Mouse (Mus musculus) adrenal gland, postnatal 25 days (tissue): ENCODE results near the gene Zfp759. TPM values are rescaled to one million over a fixed set of nuclear protein-coding genes. Genes with fewer than 3 reads are reported as not detected.
"Not testable (repeated sequence)": the region's sequence is repeated elsewhere in the genome, so short reads cannot be mapped to it uniquely, and the experiment has no call there.

Experiments used
- DNase-seq: peaks from one replicate; pipeline ENCODE4 v3.0.0; 2021; ENCODE audit warnings: mixed read lengths
- long read RNA-seq: library from polyadenylated mRNA; stranded (forward); transcript quantifications from one replicate; pipeline ENCODE4 v2.0.0, GENCODE M21; 2021
- total RNA-seq: library from RNA; stranded (reverse); gene quantifications from 2 replicates; pipeline ENCODE4 v1.2.3, GENCODE M21; 2021

Gene Zfp759
- total RNA-seq = 5.7 TPM in 2 replicates
- long read RNA-seq, partial matches to known transcripts = 0 of 2 reads
- long read RNA-seq, other reads (novel, unspliced or antisense) = 0 of 2 reads

DNA sequence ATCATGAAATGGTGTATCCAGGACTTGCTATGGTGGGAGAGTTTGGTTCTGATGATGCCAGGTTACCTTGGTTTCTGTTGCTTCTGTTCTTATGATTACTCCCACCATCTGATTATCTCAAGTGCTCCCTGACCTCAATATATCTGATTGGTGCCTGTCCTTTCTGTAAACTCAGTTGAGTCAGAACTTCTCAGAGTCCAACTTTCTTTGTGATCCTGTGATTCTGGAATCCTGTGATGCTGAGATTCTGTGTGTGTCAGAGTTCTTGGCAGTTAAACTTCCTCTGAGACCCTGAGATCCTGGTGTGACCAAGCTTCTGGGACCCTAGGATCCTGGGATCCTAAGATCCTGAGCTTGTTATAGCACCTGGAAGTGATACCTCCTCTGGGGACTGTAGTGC lies at the start of gene Zfp759:
Gene Zfp759, plus strand, starts transcription at position 301 of the 400 bp plus-strand sequence.
- not testable (repeated sequence) for DNase-seq

DNA sequence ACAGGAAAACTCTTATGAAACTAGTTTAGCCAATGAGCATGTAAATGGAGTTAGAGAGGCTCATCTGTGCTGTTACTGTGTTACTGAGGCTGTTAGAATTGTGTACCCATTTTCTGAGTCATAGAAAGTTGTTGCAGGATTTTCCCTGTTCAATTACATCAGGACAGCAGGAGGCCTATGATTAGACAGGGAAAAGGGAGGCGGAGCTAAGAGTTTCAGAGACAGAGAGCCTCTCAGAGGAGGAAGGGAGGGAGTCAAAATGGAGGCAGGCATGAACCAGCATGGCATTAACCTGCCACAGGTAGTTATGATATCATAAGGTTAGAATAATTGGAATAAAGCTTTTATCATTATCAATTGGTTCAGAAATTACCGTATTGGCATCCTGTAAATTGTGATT lies 48.7 kb upstream of the Zfp759 start:
- no peak for DNase-seq

- DNase-seq = no peak
These were observed 44.2 kb upstream of the Zfp759 start for GRCm38 (mm10) chr13:67077244-67077643.

- DNase-seq = peak; percentile 81
These were observed 40.2 kb upstream of the Zfp759 start for GRCm38 (mm10) chr13:67081142-67081713.

- DNase-seq = no peak
These were observed 39.5 kb upstream of the Zfp759 start for GRCm38 (mm10) chr13:67081946-67082345.

GRCm38 (mm10) chr13:67090154-67090553 lies 31.3 kb upstream of the Zfp759 start:
- DNase-seq = no peak

- no peak for DNase-seq
These were observed 23.6 kb upstream of the Zfp759 start, which contains the start of gene Zfp708 for GRCm38 (mm10) chr13:67097876-67098275. TSS of gene Zfp708 (minus strand) at chr13:67097976.

- DNase-seq = no peak
These were observed 13.8 kb upstream of the Zfp759 start for GRCm38 (mm10) chr13:67107681-67108080.

DNA sequence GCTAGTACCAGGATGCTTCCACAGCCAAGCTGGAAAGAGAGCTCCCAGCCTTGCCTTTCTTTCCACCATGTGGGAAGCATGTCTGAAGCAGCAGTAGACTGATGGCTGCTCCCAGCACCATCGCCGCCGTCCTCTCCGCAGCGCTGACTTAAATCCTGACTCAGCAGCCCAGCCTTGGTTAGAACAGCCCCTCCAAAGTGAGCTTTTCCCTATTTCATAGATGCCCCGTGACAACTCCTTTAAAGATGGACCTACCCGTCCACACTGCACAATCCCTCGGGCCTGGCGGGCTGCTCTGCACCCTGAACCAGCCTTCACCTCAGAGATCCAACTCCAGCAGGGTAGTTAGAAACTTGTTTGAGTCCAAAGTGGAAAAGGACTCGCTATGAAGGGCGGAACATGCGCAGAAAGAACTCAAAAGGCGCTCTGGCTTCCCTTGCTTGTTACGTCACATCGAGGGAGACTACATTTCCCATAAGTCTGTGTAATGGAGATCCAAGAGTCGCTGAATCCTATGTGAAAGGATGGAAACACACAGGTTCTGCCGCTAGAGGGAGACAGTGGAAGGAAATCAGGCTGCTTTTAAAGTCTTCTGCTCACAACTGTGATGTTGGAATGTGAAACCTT lies 13.2 kb upstream of the Zfp759 start, which contains the start of gene Gm28557:
Gene Gm28557, minus strand, starts transcription at position 411 of the 627 bp plus-strand sequence.
- peak; percentile 75 for DNase-seq

DNA sequence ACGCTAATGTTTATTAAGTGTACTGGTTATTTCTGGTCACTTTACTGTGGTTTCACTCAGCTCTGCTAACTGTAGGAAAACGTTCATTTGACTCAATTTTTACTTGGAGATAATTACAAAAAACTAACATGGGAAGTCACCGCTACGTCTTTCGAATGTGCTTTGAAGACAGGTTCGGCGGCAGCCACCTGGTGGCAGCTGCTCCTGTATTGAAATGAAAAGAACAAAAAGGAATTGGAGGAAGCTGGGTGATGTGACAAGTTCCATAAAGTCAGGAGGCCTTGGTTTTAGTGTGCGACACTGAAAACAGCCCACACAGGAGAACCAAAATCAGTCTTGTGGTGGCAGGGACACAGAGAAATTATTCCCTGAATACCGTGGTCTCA lies 12.6 kb upstream of the Zfp759 start:
- DNase-seq = peak; percentile 25

GRCm38 (mm10) chr13:67112096-67112495 lies 9.4 kb upstream of the Zfp759 start:
- no peak for DNase-seq

GRCm38 (mm10) chr13:67113287-67113686 lies 8.2 kb upstream of the Zfp759 start:
- no peak for DNase-seq

DNA sequence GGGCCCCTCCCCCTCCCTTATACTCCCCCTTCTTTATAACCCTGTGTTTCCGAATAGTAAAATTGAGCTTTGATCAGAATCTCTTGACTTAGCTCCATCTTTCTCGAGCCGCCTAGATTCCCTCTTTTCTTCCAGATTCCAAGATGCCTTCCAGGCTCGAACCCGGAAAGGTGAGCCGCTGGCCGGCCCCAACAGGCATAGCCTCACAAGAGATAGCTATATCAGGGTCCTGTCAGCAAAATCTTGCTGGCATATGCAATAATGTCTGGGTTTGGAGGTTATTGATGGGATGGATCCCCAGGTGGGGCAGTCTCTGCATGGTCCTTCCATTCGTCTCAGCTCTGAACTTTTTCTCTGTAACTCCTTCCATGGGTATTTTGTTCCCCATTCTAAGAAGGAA lies 5.3 kb upstream of the Zfp759 start, which contains the start of gene Rslcan18:
Gene Rslcan18, minus strand, starts transcription at position 101 of the 400 bp plus-strand sequence.
- not testable (repeated sequence) for DNase-seq

- no peak for DNase-seq
These were observed 3.0 kb downstream of the Zfp759 start for GRCm38 (mm10) chr13:67124460-67124859.

DNA sequence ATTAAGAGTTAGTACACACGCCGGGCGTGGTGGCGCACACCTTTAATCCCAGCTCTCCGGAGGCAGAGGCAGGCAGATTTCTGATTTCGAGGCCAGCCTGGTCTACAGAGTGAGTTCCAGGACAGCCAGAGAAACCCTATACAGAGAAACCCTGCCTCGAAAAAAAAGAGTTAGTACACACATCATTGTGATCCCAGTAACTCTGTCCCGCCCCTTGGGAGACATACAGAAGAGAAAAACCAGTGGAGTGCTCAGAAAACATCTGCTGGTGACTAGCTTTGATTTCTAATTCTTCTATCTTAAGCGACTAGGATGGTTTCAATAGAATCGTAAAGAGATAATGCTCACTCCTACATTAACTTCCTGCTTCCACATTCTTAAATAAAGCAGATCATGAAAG lies 6.0 kb downstream of the Zfp759 start:
- DNase-seq = not testable (repeated sequence)

DNA sequence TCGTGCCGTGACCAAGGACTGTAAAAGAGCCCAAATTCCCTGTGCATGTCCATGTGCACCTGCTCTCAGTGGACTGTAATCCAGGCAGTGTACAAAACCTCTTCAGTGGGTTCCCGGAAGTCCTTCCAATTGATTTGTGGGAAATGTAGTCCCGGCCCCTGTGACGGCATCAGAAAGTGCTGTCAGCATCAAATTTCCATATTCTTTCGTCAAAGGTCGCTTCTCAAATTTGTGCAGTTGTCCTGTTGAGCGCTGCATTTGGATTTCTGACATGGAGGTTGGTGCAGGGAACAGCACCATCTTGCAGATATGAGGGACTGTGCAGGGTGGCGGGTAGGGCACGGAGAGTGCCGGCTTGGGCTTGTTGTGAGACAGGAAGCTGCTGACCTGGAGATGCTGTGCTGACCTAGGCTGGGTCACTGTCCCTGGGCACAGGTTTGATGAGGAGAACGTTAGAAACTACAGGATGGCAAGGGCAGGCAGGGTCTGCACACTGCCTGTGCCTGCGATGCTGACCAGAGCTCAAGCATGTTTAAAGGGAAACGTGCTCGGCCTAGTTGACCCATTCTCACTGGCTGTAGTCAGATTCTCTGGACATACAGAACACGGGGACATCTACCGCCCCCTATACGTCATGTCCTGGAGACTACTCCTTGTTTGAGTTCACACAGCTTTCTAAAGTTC lies 6.7 kb downstream of the Zfp759 start:
- DNase-seq = peak; percentile 71

GRCm38 (mm10) chr13:67166122-67166521 lies 44.7 kb downstream of the Zfp759 start:
- not testable (repeated sequence) for DNase-seq

GRCm38 (mm10) chr13:67172991-67173722 lies 51.7 kb downstream of the Zfp759 start, which contains the start of gene Rsl1:
TSS of gene Rsl1 (plus strand) at chr13:67173182.
- DNase-seq = peak; percentile 63

DNA sequence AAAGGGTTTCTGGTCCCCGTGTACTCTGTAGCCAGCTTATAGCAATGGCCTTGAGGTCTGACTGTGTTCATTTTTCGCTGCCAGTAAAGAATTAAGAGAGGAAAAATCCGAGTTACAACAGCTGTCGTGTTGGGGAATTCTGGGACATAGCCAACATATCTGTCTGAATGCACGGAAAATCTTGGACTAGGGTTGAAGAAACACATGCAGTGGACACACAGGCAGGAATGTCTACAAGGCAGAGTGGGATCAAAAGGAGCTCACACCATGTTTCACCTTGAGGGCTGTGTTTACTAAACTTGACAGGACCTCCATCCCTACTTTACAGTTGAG lies 52.2 kb downstream of the Zfp759 start:
- DNase-seq = no peak
